Mouse (Mus musculus): ENCODE data around the gene Rai1.

Gene Rai1

GRCm38 (mm10) chr11:60163362-60163761, 58.5 kb downstream of the Rai1 start:
- DNase-seq (ENCODE audit: low spot score): no peak

- no peak for DNase-seq (ENCODE audit: low spot score)
Observed at GRCm38 (mm10) chr11:60164450-60164849, 59.6 kb downstream of the Rai1 start.

DNA sequence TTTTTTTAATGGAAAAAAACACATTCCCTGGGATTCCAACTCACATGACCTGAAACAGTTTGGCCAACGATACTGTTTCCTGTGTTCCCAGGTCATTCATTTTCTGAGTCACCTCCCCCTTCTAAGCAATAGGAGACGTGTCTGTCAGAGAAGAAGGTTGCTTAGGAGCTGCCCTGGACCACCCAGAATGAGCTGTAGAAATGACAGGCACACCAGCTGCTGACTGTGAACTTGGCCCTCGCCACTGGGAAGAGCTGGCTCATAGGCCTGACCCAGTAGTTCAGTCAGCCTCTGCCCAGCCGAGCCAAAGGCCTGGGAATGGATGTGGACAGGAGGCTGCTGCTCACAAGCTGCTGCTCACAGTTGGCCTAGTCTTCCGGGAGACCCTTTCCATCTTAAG, 60.3 kb downstream of the Rai1 start:
- peak; percentile 48 for DNase-seq (ENCODE audit: low spot score)

DNA sequence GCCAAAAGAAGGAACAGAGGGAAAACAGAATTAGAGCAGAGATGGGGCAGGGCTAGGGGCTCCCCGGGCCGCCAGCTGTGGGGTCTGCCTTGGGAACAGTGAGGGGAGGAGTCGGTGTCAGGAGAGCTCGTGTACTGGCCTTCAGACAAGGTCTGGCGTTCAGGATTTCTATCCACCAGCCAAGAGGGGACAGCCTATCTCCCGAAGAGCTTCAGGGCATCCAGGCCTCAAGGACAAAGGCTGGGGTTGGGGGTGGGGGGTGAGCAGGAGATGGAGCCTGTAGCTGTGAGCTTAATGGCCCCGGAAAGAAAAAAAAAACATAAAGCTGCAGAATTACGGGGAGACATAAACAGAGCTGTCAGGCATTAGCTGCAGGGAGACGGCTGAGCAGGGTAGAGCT, 64.0 kb downstream of the Rai1 start:
- DNase-seq (ENCODE audit: low spot score): no peak

DNA sequence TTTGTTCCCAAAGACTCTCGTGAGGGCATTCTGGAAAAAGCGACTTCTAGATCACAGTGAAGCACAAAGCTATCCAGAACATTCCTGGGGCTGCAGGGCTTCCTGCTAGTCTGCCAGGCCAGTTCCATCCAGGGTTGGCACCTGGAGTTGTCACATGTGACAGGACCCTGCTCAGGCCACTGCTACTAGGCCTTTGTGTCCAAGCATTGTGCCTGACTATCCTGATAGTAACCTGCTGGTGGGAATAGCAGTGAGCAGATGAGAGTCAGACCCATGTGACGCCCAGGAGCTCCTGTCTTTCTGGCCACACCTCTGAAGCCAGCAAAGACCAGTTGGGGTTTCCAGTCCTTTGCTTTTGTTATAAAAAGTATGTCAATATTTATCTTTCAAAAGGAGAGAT, 67.3 kb downstream of the Rai1 start:
- DNase-seq (ENCODE audit: low spot score): no peak

DNA sequence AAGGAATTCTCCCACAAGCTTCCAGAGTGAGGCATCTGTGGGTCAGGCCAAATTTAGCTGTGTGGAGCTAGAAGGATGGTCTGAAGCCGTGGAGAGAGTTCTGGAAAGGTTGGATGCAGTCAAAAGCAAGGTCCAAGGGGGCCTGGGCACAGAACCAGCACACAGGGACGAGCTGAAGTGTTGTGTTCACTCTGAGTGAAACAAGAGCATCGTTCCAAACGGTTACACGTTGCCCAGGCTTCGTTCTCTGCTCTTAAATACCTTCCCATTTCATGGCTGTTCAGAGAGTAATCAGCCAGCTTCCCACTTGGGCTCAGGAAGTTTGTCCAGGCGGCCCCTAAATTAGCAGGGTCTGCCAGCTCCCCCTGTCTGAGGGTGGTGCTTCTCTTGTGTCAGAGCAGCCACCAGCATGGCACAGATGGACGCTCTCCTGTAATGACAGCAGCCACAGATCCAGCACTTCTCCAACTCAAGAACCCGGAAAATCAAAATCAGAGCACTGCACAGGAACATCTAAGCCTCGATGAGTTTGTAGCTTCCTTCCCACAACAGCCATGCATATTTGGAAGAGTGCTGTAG, 68.9 kb downstream of the Rai1 start:
- DNase-seq (ENCODE audit: low spot score): no peak

DNA sequence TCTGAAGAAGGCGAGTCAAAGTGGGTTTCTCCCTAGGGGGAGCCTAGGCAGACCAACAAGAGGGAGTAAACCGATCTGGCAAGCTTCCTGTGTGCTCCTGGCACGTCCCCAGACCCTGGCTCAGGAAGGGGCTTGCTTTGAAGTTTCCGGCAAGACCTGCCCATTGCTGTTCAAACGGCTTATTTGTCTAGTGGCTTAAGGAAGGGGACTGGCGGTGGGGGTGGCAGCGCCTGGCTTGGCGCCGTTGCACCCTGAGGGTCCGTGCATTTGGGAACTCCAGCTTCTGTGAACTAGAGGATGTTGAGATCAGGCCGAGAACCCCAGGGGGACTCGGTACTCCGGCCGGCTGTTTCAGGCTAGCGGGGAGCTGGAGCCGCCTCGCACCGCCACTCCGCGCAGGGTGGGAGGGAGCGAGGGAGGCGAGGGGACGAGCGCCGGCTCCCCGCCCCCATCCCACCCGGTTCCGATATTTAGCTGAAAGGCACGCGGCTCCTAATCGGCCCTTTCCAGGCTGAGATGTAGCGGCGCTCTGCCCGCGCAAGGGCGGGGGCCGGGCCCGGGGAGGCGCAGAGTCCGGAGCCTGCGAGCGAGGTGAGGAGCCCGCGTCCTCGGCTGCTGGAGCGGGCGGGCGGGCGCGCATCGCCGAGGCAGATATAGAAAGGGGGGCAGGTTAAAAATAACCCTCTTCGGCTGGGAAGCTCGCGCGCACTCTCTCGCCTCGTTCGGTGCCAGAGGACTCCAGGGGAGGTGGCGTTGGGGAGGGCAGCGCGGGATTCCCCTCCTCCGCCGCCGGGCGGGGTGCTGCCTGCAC, 70.8 kb downstream of the Rai1 start:
- peak; percentile 70 for DNase-seq (ENCODE audit: low spot score)

- DNase-seq (ENCODE audit: low spot score): peak; percentile 90
Observed at GRCm38 (mm10) chr11:60176182-60176974, 71.6 kb downstream of the Rai1 start.

GRCm38 (mm10) chr11:60176975-60177657, 72.3 kb downstream of the Rai1 start:
- peak; percentile 66 for DNase-seq (ENCODE audit: low spot score)

GRCm38 (mm10) chr11:60178005-60178404, 73.2 kb downstream of the Rai1 start:
- no peak for DNase-seq (ENCODE audit: low spot score)

DNA sequence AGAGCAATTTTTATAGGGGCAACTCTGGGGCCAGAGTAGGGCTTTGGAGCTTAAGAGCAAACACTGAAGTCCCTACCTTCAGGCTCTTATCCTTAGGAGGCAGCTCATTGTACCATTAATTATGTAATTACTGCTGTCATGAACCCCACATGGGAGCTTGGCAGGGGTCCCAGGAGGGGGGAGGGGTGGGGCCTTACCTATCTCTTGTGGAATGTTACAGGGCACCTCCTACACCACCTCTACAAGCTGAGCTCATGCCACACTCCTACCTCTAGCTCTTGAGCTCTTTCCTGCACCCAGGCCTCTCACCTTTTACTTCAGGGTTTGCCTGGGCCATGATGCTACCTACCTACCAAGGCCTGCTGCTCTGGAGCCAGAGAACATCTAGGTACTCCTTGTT, 73.7 kb downstream of the Rai1 start:
- DNase-seq (ENCODE audit: low spot score): no peak

DNA sequence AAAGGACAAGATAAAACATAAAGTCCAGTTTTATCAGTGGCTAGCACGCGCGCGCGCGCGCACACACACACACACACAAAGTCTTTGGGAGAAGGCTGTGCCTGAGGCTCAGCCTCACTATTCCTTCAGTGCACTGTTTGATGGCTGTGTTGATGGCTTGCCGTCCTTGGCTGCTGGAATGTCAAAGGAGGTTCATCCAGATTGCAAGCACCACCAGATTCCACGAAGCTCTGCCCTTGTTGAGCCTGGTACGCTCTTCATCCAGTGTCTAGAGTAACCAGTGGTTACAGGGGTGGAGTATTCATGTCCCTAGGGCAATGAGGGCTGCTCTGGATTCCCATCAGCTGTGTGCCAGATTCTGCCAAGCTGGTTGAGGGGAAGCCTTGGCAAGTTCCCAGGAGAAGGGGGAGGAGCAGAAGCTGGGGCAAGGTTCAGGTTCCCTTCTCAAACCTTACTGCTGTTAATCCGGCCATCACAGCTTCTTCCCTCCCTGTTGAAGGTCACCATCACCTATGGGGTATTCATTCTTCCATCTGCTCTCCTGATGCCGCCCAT, 77.4 kb downstream of the Rai1 start:
- no peak for DNase-seq (ENCODE audit: low spot score)

- DNase-seq (ENCODE audit: low spot score): no peak
Observed at GRCm38 (mm10) chr11:60182741-60183140, 77.9 kb downstream of the Rai1 start.

- peak; percentile 40 for DNase-seq (ENCODE audit: low spot score)
Observed at GRCm38 (mm10) chr11:60184346-60185325, 79.8 kb downstream of the Rai1 start.

- no peak for DNase-seq (ENCODE audit: low spot score)
Observed at GRCm38 (mm10) chr11:60185396-60186231, 80.8 kb downstream of the Rai1 start.

GRCm38 (mm10) chr11:60187070-60187469, 82.3 kb downstream of the Rai1 start:
- DNase-seq (ENCODE audit: low spot score): no peak

- DNase-seq (ENCODE audit: low spot score): no peak
Observed at GRCm38 (mm10) chr11:60188275-60188853, 83.6 kb downstream of the Rai1 start.

DNA sequence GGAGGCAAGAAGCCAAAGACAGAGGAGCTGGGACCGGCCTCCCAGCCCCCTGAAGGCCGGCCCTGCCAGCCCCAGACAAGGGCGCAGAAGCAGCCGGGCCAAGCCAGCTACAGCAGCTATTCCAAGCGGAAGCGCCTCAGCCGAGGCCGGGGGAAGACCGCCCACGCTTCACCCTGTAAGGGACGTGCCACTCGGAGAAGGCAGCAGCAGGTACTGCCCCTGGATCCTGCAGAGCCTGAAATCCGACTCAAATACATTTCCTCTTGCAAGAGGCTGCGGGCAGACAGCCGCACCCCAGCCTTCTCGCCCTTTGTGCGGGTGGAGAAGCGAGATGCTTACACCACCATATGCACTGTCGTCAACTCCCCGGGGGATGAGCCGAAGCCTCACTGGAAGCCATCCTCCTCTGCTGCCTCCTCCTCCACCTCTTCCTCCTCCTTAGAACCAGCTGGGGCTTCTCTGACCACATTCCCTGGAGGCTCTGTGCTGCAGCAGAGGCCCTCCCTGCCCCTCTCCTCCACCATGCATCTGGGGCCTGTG, 84.8 kb downstream of the Rai1 start:
- DNase-seq (ENCODE audit: low spot score): no peak

- DNase-seq (ENCODE audit: low spot score): no peak
Observed at GRCm38 (mm10) chr11:60190055-60190641, 85.3 kb downstream of the Rai1 start.
